Mouse (Mus musculus) heart, adult 2 months (tissue): ENCODE results near the gene Gpr157. TPM values are rescaled to one million over a fixed set of nuclear protein-coding genes. Genes with fewer than 3 reads are reported as not detected.

Experiments
- DNase-seq, 2 experiments: peaks; one replicate each; pipeline ENCODE4 v3.0.0; 2021
- H3K27ac ChIP-seq: fragments of 200-600 bp; 2 replicates; pipeline ENCODE4 v1.8.1; 2022
- H3K27me3 ChIP-seq: fragments of 200-500 bp; 2 replicates; pipeline ENCODE4 v1.6.1; 2012; ENCODE audit warnings: mild to moderate bottlenecking, low read length, inconsistent platforms, mixed read lengths; ENCODE audit not compliant: control insufficient read depth, insufficient read depth
- H3K36me3 ChIP-seq: fragments of 200-500 bp; 2 replicates; pipeline ENCODE4 v1.6.1; 2012; ENCODE audit warnings: low read length, inconsistent platforms; ENCODE audit not compliant: control insufficient read depth, insufficient read depth
- H3K4me1 ChIP-seq: fragments of 200-500 bp; 2 replicates; pipeline ENCODE4 v1.6.1; 2011; ENCODE audit warnings: low read length; ENCODE audit not compliant: control insufficient read depth, insufficient read depth
- H3K4me3 ChIP-seq: fragments of 200-600 bp; 2 replicates; pipeline ENCODE4 v1.8.1; 2022
- H3K79me2 ChIP-seq: fragments of 200-500 bp; replicated peaks from 2 replicates; pipeline ENCODE4 v1.6.1; 2012; ENCODE audit warnings: mild to moderate bottlenecking, inconsistent platforms, low read length, moderate library complexity, mixed read lengths; ENCODE audit not compliant: control insufficient read depth, insufficient read depth
- H3K9ac ChIP-seq: fragments of 200-500 bp; 2 replicates; pipeline ENCODE4 v1.6.1; 2012; ENCODE audit warnings: low read depth, mild to moderate bottlenecking, control low read depth, inconsistent platforms, low read length, mixed read lengths
- CTCF ChIP-seq: fragments of 200-600 bp; IDR thresholded peaks from 2 replicates; pipeline ENCODE4 v1.8.1; 2022; ENCODE audit warnings: antibody characterized with exemption, mild to moderate bottlenecking, moderate library complexity
- EP300 ChIP-seq: fragments of 200-500 bp; IDR thresholded peaks from 2 replicates; pipeline ENCODE4 v1.6.1; 2011; ENCODE audit warnings: low read depth, low read length, control low read depth; ENCODE audit not compliant: insufficient read depth
- POLR2A ChIP-seq: fragments of 200-500 bp; IDR thresholded peaks from 2 replicates; pipeline ENCODE4 v1.6.1; 2011; ENCODE audit warnings: mild to moderate bottlenecking, low read depth, low read length, control low read depth; ENCODE audit not compliant: insufficient read depth
- WGBS: fragments of 180-500 bp; shearing (Covaris S2); methylation state at CpG from one replicate; pipeline ENCODE4 v1.1.7; 2018; 5-methylcytosine and 5-hydroxymethylcytosine counted together
- intact Hi-C: fragments of 180-260 bp; cut with DNase I; formaldehyde crosslinking; loops from one replicate; pipeline ENCODE4 v1.15.1; 2025
- polyA plus RNA-seq: library from polyadenylated mRNA; depleted of rRNA; stranded (reverse); fragments of >200 nt; gene quantifications from 2 replicates; pipeline ENCODE4 v1.2.3, GENCODE M21; 2012
- total RNA-seq, 2 experiments: library from RNA; stranded (reverse); gene quantifications; 2 replicates each; pipeline ENCODE4 v1.2.3; 2021

Gene Gpr157
- total and polyA plus RNA-seq, 3 experiments, result 21.8 to 42.4 (median 34.2) TPM

GRCm38 (mm10) chr4:150052380-150052779, 34.8 kb upstream of the Gpr157 start:
- TF ChIP-seq POLR2A (no peak), EP300 (no peak), CTCF (no peak)
- H3K27me3 ChIP-seq, result no peaks in the 10 kb centered on the region
- no peak overlapping the region for H3K4me3 ChIP-seq
- no peaks in the 10 kb centered on the region for H3K36me3 ChIP-seq
- no peak for DNase-seq
- intact Hi-C loops, result no loop called here
- no peak overlapping the region for H3K27ac ChIP-seq
- no peak overlapping the region for H3K9ac ChIP-seq
- H3K79me2 ChIP-seq, result no peaks in the 10 kb centered on the region
- WGBS, result 93% methylated on average over 3 of the region's 3 CpGs
- peaks cover 2% of the 10 kb centered on the region for H3K4me1 ChIP-seq

GRCm38 (mm10) chr4:150056171-150056570, 31.0 kb upstream of the Gpr157 start:
- H3K4me3 ChIP-seq, result no peak overlapping the region

GRCm38 (mm10) chr4:150057722-150058121, 29.4 kb upstream of the Gpr157 start:
- TF ChIP-seq EP300 (no peak), POLR2A (no peak), CTCF (no peak)
- intact Hi-C loops, result no loop called here
- 92% methylated on average over 12 of the region's 12 CpGs for WGBS

More at GRCm38 (mm10) chr4:150056171-150056570, 31.0 kb upstream of the Gpr157 start:
- no peaks in the 10 kb centered on the region for H3K36me3 ChIP-seq
- TF ChIP-seq POLR2A, result no peak
- no peak for TF ChIP-seq CTCF
- TF ChIP-seq EP300, result no peak
- no peak for DNase-seq
- no peak overlapping the region for H3K27ac ChIP-seq
- H3K27me3 ChIP-seq, result no peaks in the 10 kb centered on the region
- 77% methylated on average over 7 of the region's 7 CpGs for WGBS
- no peaks in the 10 kb centered on the region; the same call in 1 of the 2 replicates for H3K4me1 ChIP-seq
- H3K9ac ChIP-seq, result no peak overlapping the region
- H3K79me2 ChIP-seq, result no peaks in the 10 kb centered on the region
- intact Hi-C loops, result no loop called here

GRCm38 (mm10) chr4:150059841-150060468, 27.2 kb upstream of the Gpr157 start:
- 58% methylated on average over 9 of the region's 9 CpGs for WGBS

More at GRCm38 (mm10) chr4:150057722-150058121, 29.4 kb upstream of the Gpr157 start:
- Histone ChIP-seq H3K4me1 (no peaks in the 10 kb centered on the region; the same call in 1 of the 2 replicates), H3K79me2 (no peaks in the 10 kb centered on the region), H3K27ac (no peak overlapping the region), H3K9ac (no peak overlapping the region), H3K4me3 (no peak overlapping the region), H3K27me3 (no peaks in the 10 kb centered on the region), H3K36me3 (no peaks in the 10 kb centered on the region)
- no peak for DNase-seq

GRCm38 (mm10) chr4:150060469-150061170, 26.5 kb upstream of the Gpr157 start:
- intact Hi-C loops, result no loop called here

More at GRCm38 (mm10) chr4:150059841-150060468, 27.2 kb upstream of the Gpr157 start:
- no peak overlapping the region for H3K4me3 ChIP-seq
- no peak overlapping the region for H3K9ac ChIP-seq
- H3K4me1 ChIP-seq, result no peaks in the 10 kb centered on the region
- no peaks in the 10 kb centered on the region for H3K79me2 ChIP-seq
- no peaks in the 10 kb centered on the region for H3K27me3 ChIP-seq
- no peaks in the 10 kb centered on the region for H3K36me3 ChIP-seq
- DNase-seq, result no peak
- H3K27ac ChIP-seq, result no peak overlapping the region
- intact Hi-C loops, result no loop called here
- TF ChIP-seq POLR2A (no peak), EP300 (no peak)

More at GRCm38 (mm10) chr4:150060469-150061170, 26.5 kb upstream of the Gpr157 start:
- Histone ChIP-seq H3K27me3 (no peaks in the 10 kb centered on the region), H3K4me3 (no peak overlapping the region), H3K79me2 (no peaks in the 10 kb centered on the region), H3K9ac (no peak overlapping the region), H3K4me1 (no peaks in the 10 kb centered on the region), H3K36me3 (no peaks in the 10 kb centered on the region), H3K27ac (no peak overlapping the region)
- 78% methylated on average over 23 of the region's 23 CpGs for WGBS
- DNase-seq, result no peak
- TF ChIP-seq EP300 (no peak), POLR2A (no peak)
